Mouse (Mus musculus) limb, embryonic 12.5 days (tissue): ENCODE measurements at regions not wholly inside any gene's neighbourhood (a gene's known extent, or its start where the extent isn't known, plus 50 kb on each side); places are given as distances from the start of the nearest gene placed in this dataset.

Experiments
- ATAC-seq: fragments of 200-750 bp; cut with Nextera tagmentation; 2 replicates; pipeline ENCODE4 v1.8.0; 2017; ENCODE audit warnings: low read depth, moderate TSS enrichment; ENCODE audit not compliant: insufficient number of reproducible peaks, insufficient read depth, low FRiP score, low TSS enrichment
- H3K27ac ChIP-seq: fragments of 300-500 bp; sonication (generic); 2 replicates; pipeline ENCODE4 v1.5.1; 2016; ENCODE audit warnings: mild to moderate bottlenecking, moderate library complexity
- H3K27me3 ChIP-seq: fragments of 300-500 bp; sonication (generic); 2 replicates; pipeline ENCODE4 v1.6.1; 2016; ENCODE audit warnings: mild to moderate bottlenecking, moderate library complexity
- H3K36me3 ChIP-seq: fragments of 300-500 bp; sonication (generic); 2 replicates; pipeline ENCODE4 v1.6.1; 2016; ENCODE audit warnings: mild to moderate bottlenecking, moderate library complexity
- H3K4me1 ChIP-seq: fragments of 300-500 bp; sonication (generic); replicated peaks from 2 replicates; pipeline ENCODE4 v1.6.1; 2016
- H3K4me2 ChIP-seq: fragments of 300-500 bp; sonication (generic); 2 replicates; pipeline ENCODE4 v1.6.1; 2016; ENCODE audit warnings: mild to moderate bottlenecking, moderate library complexity
- H3K4me3 ChIP-seq: fragments of 300-500 bp; sonication (generic); replicated peaks from 2 replicates; pipeline ENCODE4 v1.5.1; 2016; ENCODE audit warnings: mild to moderate bottlenecking
- H3K9ac ChIP-seq: fragments of 300-500 bp; sonication (generic); replicated peaks from 2 replicates; pipeline ENCODE4 v1.6.1; 2016; ENCODE audit warnings: mild to moderate bottlenecking, moderate library complexity
- H3K9me3 ChIP-seq: fragments of 300-500 bp; sonication (generic); 2 replicates; pipeline ENCODE4 v1.6.1; 2016; ENCODE audit warnings: mild to moderate bottlenecking, moderate library complexity
- WGBS: fragments of 180-500 bp; shearing (Covaris S2); methylation state at CpG from one replicate; pipeline ENCODE4 v1.1.7; 2016; 5-methylcytosine and 5-hydroxymethylcytosine counted together

DNA sequence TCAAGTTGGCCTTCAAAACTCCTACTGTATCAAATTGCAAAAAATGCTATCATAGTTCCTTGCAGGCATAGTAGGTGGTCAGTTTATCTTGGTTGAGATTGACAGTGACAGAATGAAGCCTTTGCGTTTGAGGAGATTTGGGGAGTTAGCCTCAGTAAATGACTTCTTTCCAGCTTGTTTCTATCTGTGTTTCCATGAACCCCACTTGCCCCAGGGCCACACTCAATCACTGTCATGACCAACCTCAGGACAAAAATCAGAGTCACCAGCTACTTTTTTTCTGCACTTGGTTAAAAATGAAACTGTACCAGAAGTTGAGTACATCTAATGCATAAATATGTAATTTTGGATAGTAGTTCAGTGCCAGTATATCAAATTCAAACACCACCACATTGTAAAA is 287.7 kb upstream of the Arid1b start:
- H3K4me1 ChIP-seq = no peaks in the 10 kb centered on the region
- no peak overlapping the region for H3K4me2 ChIP-seq
- H3K27ac ChIP-seq = no peak overlapping the region
- H3K9ac ChIP-seq = no peak overlapping the region
- WGBS = 75% methylated on average over 1 of the region's 1 CpGs
- ATAC-seq = no peak
- no peak overlapping the region for H3K4me3 ChIP-seq
- H3K36me3 ChIP-seq = no peaks in the 10 kb centered on the region
- H3K9me3 ChIP-seq = no peaks in the 10 kb centered on the region
- H3K27me3 ChIP-seq = no peaks in the 10 kb centered on the region

GRCm38 (mm10) chr17:4721061-4721460 is 273.1 kb upstream of the Arid1b start:
- Histone ChIP-seq H3K27me3 (no peaks in the 10 kb centered on the region), H3K4me3 (no peak overlapping the region)

GRCm38 (mm10) chr17:4724031-4724430 is 270.1 kb upstream of the Arid1b start:
- Histone ChIP-seq H3K27me3 (no peaks in the 10 kb centered on the region), H3K36me3 (no peaks in the 10 kb centered on the region), H3K9ac (no peak overlapping the region), H3K9me3 (no peaks in the 10 kb centered on the region), H3K4me3 (no peak overlapping the region), H3K4me2 (no peak overlapping the region), H3K27ac (no peak overlapping the region), H3K4me1 (no peaks in the 10 kb centered on the region)
- WGBS = 82% methylated on average over 3 of the region's 3 CpGs
- no peak for ATAC-seq

More at GRCm38 (mm10) chr17:4721061-4721460, 273.1 kb upstream of the Arid1b start:
- Histone ChIP-seq H3K4me1 (no peaks in the 10 kb centered on the region), H3K9me3 (no peaks in the 10 kb centered on the region), H3K36me3 (no peaks in the 10 kb centered on the region), H3K9ac (no peak overlapping the region), H3K4me2 (no peak overlapping the region), H3K27ac (no peak overlapping the region)
- 87% methylated on average over 4 of the region's 4 CpGs for WGBS
- no peak for ATAC-seq

DNA sequence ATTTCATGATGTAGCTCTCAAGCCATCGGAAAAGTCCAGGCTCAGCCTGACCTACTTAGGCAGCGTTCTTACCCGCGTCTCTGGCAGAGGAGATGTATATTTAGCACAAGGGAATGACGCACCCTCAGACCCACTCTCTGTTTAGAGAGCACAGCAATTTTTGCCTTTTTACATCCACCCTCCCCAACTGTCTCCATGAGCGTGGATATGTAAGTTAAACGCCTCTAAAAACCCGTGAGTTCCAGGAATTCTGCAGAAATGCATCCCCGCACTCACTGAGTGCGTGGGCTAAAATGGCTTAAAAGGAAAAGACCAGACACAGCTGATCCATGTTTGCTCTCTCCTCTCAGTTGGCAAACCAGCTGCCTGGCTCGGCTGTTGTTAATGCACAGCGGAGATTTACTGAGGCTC is 267.8 kb upstream of the Arid1b start:
- no peak overlapping the region for H3K27ac ChIP-seq
- H3K4me3 ChIP-seq = no peak overlapping the region
- WGBS = 70% methylated on average over 12 of the region's 12 CpGs
- H3K9ac ChIP-seq = no peak overlapping the region
- no peaks in the 10 kb centered on the region for H3K36me3 ChIP-seq
- no peaks in the 10 kb centered on the region for H3K9me3 ChIP-seq
- ATAC-seq = no peak
- H3K4me2 ChIP-seq = no peak overlapping the region
- H3K4me1 ChIP-seq = no peaks in the 10 kb centered on the region; the same call in 1 of the 2 replicates
- H3K27me3 ChIP-seq = no peaks in the 10 kb centered on the region

DNA sequence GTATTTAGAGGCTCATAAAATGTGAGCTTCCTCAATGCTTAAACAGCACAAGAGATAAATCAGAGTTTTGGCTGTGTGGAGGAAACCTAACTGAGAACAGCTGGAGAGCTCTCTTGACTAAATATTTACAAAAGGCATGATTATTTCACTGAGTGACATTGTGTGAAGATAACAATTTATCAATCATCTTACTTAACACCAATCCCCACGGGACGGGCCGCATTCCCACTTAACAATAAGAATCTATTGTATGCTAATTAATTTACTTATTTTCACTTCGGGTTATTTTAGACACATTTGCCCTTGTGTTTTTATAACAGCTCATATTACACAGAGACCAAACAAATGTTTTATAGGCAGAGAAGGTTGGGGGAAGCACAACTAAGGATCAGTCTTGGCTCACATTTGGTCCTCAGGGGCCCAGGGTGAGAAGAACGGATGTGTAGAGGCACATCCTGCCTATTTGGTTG is 259.7 kb upstream of the Arid1b start:
- WGBS = 55% methylated on average over 5 of the region's 5 CpGs
- Histone ChIP-seq H3K27ac (no peak overlapping the region), H3K4me2 (no peak overlapping the region), H3K9ac (no peak overlapping the region), H3K4me1 (peaks cover 19% of the 10 kb centered on the region), H3K36me3 (no peaks in the 10 kb centered on the region), H3K9me3 (no peaks in the 10 kb centered on the region), H3K27me3 (no peaks in the 10 kb centered on the region), H3K4me3 (no peak overlapping the region)
- ATAC-seq = no peak

DNA sequence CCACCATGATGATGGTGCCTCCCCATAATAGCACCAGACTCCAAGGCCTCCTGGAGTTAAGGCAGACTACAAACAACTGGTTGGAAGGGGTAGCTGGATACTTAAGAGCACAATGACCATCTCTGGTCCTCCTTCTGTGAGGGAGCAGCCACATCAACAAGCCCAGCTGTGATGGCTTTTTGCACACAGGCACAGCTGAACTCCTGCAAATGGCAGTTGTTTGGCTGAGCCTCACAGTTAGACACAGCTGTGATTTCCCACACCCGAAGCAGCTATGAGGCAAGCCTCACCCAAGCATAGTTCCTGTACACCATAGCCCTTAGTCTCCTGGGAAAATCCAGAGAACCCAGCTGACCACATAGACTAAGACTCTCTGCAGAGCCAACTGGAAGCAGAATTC is 258.9 kb upstream of the Arid1b start:
- Histone ChIP-seq H3K9ac (no peak overlapping the region), H3K27ac (no peak overlapping the region), H3K27me3 (no peaks in the 10 kb centered on the region), H3K4me3 (no peak overlapping the region), H3K4me1 (peaks cover 19% of the 10 kb centered on the region), H3K4me2 (no peak overlapping the region), H3K9me3 (no peaks in the 10 kb centered on the region), H3K36me3 (no peaks in the 10 kb centered on the region)
- ATAC-seq = no peak
- WGBS = 44% methylated on average over 1 of the region's 1 CpGs

GRCm38 (mm10) chr17:4736689-4737088 is 257.4 kb upstream of the Arid1b start:
- Histone ChIP-seq H3K4me1 (peaks cover 19% of the 10 kb centered on the region), H3K36me3 (no peaks in the 10 kb centered on the region), H3K9ac (no peak overlapping the region), H3K27ac (no peak overlapping the region), H3K4me3 (no peak overlapping the region), H3K4me2 (no peak overlapping the region), H3K27me3 (no peaks in the 10 kb centered on the region), H3K9me3 (no peaks in the 10 kb centered on the region)
- 91% methylated on average over 3 of the region's 3 CpGs for WGBS
- no peak for ATAC-seq

- 2% methylated on average over 7 of the region's 7 CpGs for WGBS
- Histone ChIP-seq H3K4me2 (no peak overlapping the region; the same call in 1 of the 2 replicates), H3K27me3 (no peaks in the 10 kb centered on the region), H3K4me3 (no peak overlapping the region), H3K9me3 (no peaks in the 10 kb centered on the region), H3K4me1 (peaks cover 19% of the 10 kb centered on the region), H3K36me3 (no peaks in the 10 kb centered on the region), H3K9ac (0 out of 2 replicates have a peak overlapping the region, but pooled peaks have one; percentile 14), H3K27ac (no peak overlapping the region)
- 0 out of 2 replicates have a peak, but pooled peaks have one; percentile 37 for ATAC-seq
Observed at GRCm38 (mm10) chr17:4738717-4739485, 255.2 kb upstream of the Arid1b start.

DNA sequence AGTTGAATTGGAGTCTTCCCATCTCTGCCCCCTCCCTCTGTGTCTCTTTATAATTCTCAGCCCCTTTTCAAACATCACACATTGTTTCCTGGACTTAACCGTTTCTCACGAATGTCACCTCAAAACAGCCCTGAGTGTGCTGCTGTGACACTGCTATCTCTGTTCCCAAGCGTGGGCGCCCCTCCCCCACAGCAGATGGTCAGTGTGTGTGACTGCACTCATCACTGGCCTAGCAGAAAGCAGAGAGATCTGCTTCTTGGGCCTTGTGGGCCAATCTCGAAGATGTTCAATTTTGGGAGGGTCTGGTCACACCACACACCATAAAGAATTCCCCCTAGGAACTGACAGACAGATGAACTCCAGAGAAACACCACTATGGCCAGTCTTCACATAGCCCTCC is 253.3 kb upstream of the Arid1b start:
- WGBS = 33% methylated on average over 5 of the region's 5 CpGs
- no peaks in the 10 kb centered on the region for H3K27me3 ChIP-seq
- no peaks in the 10 kb centered on the region for H3K36me3 ChIP-seq
- ATAC-seq = no peak
- no peak overlapping the region for H3K9ac ChIP-seq
- H3K4me3 ChIP-seq = no peak overlapping the region
- H3K4me2 ChIP-seq = no peak overlapping the region
- peaks cover 11% of the 10 kb centered on the region for H3K4me1 ChIP-seq
- no peaks in the 10 kb centered on the region for H3K9me3 ChIP-seq
- no peak overlapping the region for H3K27ac ChIP-seq

DNA sequence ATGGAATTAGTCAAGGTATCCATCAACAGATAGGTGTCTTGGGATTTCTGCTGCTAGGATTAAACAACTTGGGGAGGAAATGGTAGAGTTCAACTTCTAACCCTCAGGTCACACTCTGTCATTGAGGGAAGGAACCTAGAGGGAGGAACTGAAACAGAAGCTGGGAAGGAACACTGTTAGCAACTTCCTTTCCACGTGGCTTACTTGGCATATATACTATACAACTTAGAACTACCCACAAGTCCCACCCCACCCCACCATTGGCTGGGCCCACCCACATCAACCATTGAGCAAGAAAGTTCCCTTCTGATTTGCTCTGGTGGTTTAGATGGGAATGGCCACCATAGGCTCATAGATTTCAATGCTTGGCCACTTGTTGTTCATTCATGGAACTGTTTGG is 251.8 kb upstream of the Arid1b start:
- no peak overlapping the region for H3K27ac ChIP-seq
- no peak overlapping the region for H3K4me2 ChIP-seq
- H3K4me1 ChIP-seq = peaks cover 11% of the 10 kb centered on the region
- ATAC-seq = no peak
- no peak overlapping the region for H3K9ac ChIP-seq
- 77% methylated on average over 1 of the region's 1 CpGs for WGBS
- no peak overlapping the region for H3K4me3 ChIP-seq
- H3K27me3 ChIP-seq = no peaks in the 10 kb centered on the region
- no peaks in the 10 kb centered on the region for H3K36me3 ChIP-seq
- H3K9me3 ChIP-seq = no peaks in the 10 kb centered on the region

DNA sequence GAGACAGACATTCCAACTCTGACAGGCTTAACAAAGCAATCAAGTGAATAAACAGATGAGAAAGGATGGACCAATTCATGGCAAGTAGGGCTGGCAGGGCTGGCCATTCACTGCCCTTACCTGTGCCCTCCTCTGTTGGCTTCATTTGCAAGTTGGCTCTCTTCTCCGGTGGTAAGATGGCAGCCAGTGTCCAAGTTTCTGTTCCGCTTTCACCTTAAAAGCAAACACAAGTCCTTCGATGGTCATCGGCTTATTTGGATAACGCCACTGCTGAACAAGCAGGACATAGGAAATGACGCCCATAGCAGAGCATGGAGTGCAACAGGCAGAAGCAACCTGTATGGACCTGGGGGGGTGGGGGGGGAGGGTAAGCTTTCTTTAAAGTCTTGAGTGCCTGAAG is 231.2 kb upstream of the Arid1b start:
- no peak for ATAC-seq

GRCm38 (mm10) chr17:4765723-4766122 is 228.4 kb upstream of the Arid1b start:
- H3K4me1 ChIP-seq = peaks cover 3% of the 10 kb centered on the region; the same call in 1 of the 2 replicates
- no peak overlapping the region for H3K4me2 ChIP-seq
- peaks cover 3% of the 10 kb centered on the region; the same call in 1 of the 2 replicates for H3K9me3 ChIP-seq
- H3K4me3 ChIP-seq = no peak overlapping the region
- no peaks in the 10 kb centered on the region for H3K27me3 ChIP-seq
- H3K27ac ChIP-seq = no peak overlapping the region
- no peak for ATAC-seq
- WGBS = 82% methylated on average over 5 of the region's 5 CpGs
- H3K9ac ChIP-seq = no peak overlapping the region
- no peaks in the 10 kb centered on the region for H3K36me3 ChIP-seq

More for the DNA sequence above, 231.2 kb upstream of the Arid1b start:
- no peak overlapping the region for H3K4me3 ChIP-seq
- H3K27me3 ChIP-seq = no peaks in the 10 kb centered on the region
- no peaks in the 10 kb centered on the region for H3K4me1 ChIP-seq
- 88% methylated on average over 6 of the region's 6 CpGs for WGBS
- H3K4me2 ChIP-seq = no peak overlapping the region
- no peaks in the 10 kb centered on the region for H3K36me3 ChIP-seq
- H3K9me3 ChIP-seq = peaks cover 3% of the 10 kb centered on the region; the same call in 1 of the 2 replicates
- H3K9ac ChIP-seq = no peak overlapping the region
- H3K27ac ChIP-seq = no peak overlapping the region
